Mouse (Mus musculus) large intestine, adult 2 months (tissue): ENCODE data around the gene Cylc1. TPM values are rescaled to one million over a fixed set of nuclear protein-coding genes. Genes with fewer than 3 reads are reported as not detected.

Experiments used
- DNase-seq: peaks from one replicate; pipeline ENCODE4 v3.0.0-alpha.2; 2012; ENCODE audit warnings: low read depth, low spot score
- WGBS: fragments of 180-500 bp; shearing (Covaris S2); methylation state at CpG from one replicate; pipeline ENCODE4 v1.1.7; 2018; 5-methylcytosine and 5-hydroxymethylcytosine counted together
- polyA plus RNA-seq: library from polyadenylated mRNA; depleted of rRNA; stranded (reverse); fragments of >200 nt; gene quantifications from 2 replicates; pipeline ENCODE4 v1.2.3, GENCODE M21; 2012; rRNA removed

Gene Cylc1
- polyA plus RNA-seq = not detected in 2 replicates

DNA sequence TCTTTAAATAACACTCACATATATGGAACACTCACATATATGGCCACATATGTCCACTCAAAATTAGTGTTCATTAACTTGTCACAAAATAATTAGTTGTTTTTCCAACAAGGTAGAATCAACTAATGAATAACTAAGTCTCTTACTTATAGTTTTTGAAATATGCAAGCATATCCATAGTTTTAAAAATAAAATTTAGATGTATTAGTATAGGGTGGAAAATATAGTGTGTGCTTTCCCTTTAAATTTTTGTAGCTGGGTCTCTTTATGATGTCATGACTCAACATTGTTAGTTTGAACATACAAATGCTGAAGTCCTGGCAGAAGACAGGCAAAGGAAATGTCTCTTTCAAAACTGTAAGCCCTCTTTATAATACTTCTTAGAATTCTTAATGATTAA lies at the start of gene Cylc1:
TSS of gene Cylc1 (plus strand) at position 301 of the 400 bp plus-strand sequence.
- no peak for DNase-seq

DNA sequence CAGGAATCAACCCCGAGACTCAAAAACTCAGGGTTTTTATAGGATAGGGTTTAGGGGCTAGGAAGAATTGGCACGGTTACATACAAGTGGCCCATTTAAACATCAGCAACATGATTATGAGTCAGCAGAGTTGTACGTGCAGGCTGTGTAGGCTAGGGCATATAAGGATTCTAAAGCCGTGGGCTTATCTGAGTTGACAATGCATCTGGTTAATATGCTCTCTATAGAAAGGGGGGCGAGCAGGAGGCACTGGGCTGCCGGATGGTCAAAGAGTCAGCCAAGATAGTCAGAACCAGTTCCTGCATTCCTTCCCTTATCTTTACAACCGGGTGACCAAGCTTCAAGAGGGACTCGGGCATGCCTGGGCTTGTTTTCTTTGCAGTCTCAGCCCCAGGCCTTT lies 31.5 kb upstream of the Cylc1 start:
- DNase-seq = no peak
- 66% methylated on average over 8 of the region's 8 CpGs for WGBS

DNA sequence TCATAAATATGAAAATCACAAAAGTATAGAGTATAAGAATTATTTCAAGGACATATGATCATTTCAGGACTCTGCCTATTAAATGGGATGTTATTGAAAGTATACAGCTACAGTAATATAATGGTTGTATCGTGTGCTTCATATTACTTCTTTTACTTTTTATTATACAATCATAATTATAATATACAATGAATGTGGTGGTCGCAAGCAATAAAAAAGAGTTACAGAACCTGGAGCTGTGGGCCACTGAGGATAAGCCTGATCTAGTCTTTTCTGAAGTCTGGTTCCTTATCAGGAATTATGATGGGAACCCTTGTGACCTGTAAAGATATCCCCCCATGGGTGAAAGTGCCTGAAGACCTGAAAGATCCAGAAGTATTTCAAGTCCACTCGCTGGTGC lies 57.8 kb downstream of the Cylc1 start, which contains the start of gene Gm10112:
TSS of gene Gm10112 (plus strand) at position 301 of the 400 bp plus-strand sequence.
- no peak for DNase-seq
- WGBS = 88% methylated on average over 3 of the region's 3 CpGs

Other genes starting within 250 kb of the Cylc1 start
- gene Gm10112, start 57.9 kb downstream of the Cylc1 start, polyA plus RNA-seq = not detected in 2 replicates